Mouse (Mus musculus): ENCODE data around the gene Psmc3. TPM values are rescaled to one million over a fixed set of nuclear protein-coding genes. Genes with fewer than 3 reads are reported as not detected.

Gene Psmc3
- polyA plus RNA-seq, 1 experiment = 127 TPM

DNA sequence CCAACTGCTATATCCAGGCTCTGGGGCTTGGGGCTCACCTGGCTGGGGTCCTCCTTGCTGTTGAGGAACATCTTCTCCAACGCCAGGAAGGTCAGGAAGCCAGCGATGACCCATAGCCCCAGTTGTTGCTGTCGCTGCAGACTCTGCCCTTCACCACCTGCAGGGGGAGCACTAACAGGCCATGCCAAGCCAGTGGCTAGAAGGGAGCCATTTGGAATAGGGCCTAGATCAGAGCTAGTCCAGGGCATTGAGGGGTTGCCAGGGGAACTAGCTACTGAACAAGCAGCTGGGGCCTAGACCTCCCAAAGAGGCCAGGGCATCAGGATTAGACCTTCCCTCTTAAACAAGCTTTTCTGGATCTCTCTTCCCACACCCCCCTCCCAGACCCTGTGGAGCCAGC is 11.7 kb downstream of the Psmc3 start:
- peaks cover 84% of the 10 kb centered on the region for H3K36me3 ChIP-seq (replicated peaks; ENCODE audit: low read length)
- no peaks in the 10 kb centered on the region for H3K9me3 ChIP-seq
- peaks cover 39% of the 10 kb centered on the region for H3K4me1 ChIP-seq
- H3K4me3 ChIP-seq (replicated peaks) = no peak overlapping the region
- no peaks in the 10 kb centered on the region for H3K27me3 ChIP-seq (replicated peaks)
- TF ChIP-seq FLI1 (IDR thresholded peaks at IDR 0.05; ENCODE audit: low read length) (no peak), GATA1 (IDR thresholded peaks at IDR 0.05; ENCODE audit: borderline replicate concordance, low read length) (no peak)

DNA sequence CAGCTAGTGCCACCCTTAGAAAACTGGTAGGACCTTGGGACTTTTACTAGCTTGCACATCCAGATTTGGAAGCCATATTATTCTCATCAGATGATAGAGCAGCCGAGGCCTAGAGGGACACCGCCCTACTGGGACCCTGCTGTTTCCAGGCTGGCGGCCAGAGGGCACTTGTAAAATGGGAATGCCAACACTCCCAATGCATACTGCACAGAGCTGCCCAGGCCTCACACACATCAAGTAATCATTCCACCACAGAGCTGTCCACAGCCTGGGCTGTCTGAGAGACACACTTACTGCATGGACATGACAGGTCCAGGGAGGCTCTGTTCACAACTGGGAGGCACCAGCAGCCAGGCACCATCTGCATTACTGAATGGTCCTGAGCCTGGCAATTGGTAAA is 12.6 kb downstream of the Psmc3 start:
- H3K27me3 ChIP-seq (replicated peaks) = no peaks in the 10 kb centered on the region
- no peak for TF ChIP-seq GATA1 (IDR thresholded peaks at IDR 0.05; ENCODE audit: borderline replicate concordance, low read length)
- no peak for TF ChIP-seq FLI1 (IDR thresholded peaks at IDR 0.05; ENCODE audit: low read length)
- H3K4me1 ChIP-seq = peaks cover 40% of the 10 kb centered on the region
- H3K36me3 ChIP-seq (replicated peaks; ENCODE audit: low read length) = peaks cover 75% of the 10 kb centered on the region
- H3K4me3 ChIP-seq (replicated peaks) = no peak overlapping the region
- no peaks in the 10 kb centered on the region for H3K9me3 ChIP-seq

DNA sequence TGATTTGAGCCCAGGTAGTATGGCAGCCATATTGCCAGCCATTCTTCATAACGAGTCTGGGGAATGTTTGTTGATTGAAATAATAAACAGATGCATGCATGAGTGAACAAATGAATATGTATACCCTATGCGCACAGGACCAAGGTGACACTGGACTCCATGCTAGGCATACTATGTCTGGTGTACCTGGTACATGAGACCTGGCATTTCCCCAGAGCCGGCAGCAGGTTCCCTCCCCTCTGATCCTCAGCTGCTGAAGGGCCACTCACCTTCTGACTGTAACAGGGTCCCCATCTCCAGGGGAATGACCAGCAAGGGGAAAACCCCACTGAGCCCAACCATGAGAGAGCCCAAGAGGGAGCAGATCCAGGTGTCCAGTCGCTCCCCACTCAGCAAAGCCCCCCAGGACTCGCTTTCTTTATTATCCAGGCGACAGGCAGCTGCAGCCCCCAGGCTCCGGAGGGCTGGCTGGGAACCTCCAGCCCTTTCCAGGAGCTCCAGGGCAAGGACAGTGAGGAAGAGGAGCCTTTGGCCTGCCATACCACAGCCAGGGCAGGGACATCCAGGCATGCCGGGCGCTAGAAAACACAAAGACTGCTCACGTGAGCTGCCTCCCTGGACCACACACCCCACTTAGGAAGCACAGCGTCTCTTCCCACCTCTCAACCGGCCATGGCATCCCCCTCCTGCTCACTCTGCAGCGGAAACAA is 14.5 kb downstream of the Psmc3 start:
- Histone ChIP-seq H3K4me3 (replicated peaks) (peak overlapping the region; percentile 97), H3K4me1 (peaks cover 50% of the 10 kb centered on the region), H3K36me3 (replicated peaks; ENCODE audit: low read length) (peaks cover 56% of the 10 kb centered on the region), H3K9me3 (no peaks in the 10 kb centered on the region), H3K27me3 (replicated peaks) (no peaks in the 10 kb centered on the region)
- TF ChIP-seq FLI1 (IDR thresholded peaks at IDR 0.05; ENCODE audit: low read length) (no peak), GATA1 (IDR thresholded peaks at IDR 0.05; ENCODE audit: borderline replicate concordance, low read length) (no peak)

DNA sequence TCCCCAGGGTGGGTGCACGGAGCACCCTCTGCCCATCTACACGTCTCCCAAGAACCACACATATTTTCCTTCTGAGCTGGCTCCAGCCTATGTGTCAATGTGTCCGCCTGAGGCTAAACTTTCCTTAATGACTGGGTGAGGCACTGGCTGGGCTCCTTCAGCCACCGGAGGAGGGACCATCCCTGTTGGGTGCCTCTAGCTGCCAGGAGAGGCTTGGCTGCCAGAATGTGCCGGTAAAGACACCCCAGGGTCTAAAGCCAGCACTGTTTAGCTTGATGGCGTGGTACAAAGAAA is 15.0 kb downstream of the Psmc3 start:
- Histone ChIP-seq H3K9me3 (no peaks in the 10 kb centered on the region), H3K4me3 (replicated peaks) (peak overlapping the region; percentile 97), H3K27me3 (replicated peaks) (no peaks in the 10 kb centered on the region), H3K4me1 (peaks cover 50% of the 10 kb centered on the region), H3K36me3 (replicated peaks; ENCODE audit: low read length) (peaks cover 51% of the 10 kb centered on the region)
- TF ChIP-seq FLI1 (IDR thresholded peaks at IDR 0.05; ENCODE audit: low read length) (no peak), GATA1 (IDR thresholded peaks at IDR 0.05; ENCODE audit: borderline replicate concordance, low read length) (no peak)

DNA sequence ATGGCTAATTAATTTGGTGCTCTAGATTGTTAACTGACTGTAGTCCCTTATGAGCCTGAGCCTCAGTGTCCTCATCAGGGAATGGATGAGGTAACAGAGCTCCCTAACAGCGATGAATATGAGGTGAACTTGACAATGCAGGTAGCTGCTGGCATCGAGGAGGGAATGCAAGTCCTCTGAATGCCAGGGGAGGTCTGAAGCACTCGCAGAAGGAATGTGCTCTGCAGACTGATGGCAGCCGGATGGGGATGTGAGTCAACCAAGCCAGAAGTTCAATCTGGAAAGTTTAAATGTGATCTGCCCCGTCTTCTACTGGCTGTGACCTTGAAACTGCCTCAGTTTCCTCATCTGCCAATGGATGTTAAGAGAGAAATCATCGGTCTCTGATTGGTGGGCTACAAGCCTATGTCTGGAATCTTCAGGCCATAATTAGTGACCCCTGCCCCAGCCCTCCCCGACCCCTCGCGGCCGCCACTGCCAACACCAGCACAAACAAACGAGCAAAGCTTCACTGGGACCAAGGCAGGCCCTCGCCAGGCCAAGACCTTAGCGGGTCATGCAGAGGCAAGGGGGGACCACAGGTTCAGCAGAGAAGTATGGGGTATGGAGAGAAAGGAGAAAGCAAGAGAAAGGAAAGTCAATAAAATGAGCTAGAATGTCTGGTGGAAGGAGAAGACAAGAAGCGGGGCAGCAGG is 15.6 kb downstream of the Psmc3 start:
- peaks cover 50% of the 10 kb centered on the region for H3K4me1 ChIP-seq
- H3K9me3 ChIP-seq = no peaks in the 10 kb centered on the region
- no peaks in the 10 kb centered on the region for H3K27me3 ChIP-seq (replicated peaks)

DNA sequence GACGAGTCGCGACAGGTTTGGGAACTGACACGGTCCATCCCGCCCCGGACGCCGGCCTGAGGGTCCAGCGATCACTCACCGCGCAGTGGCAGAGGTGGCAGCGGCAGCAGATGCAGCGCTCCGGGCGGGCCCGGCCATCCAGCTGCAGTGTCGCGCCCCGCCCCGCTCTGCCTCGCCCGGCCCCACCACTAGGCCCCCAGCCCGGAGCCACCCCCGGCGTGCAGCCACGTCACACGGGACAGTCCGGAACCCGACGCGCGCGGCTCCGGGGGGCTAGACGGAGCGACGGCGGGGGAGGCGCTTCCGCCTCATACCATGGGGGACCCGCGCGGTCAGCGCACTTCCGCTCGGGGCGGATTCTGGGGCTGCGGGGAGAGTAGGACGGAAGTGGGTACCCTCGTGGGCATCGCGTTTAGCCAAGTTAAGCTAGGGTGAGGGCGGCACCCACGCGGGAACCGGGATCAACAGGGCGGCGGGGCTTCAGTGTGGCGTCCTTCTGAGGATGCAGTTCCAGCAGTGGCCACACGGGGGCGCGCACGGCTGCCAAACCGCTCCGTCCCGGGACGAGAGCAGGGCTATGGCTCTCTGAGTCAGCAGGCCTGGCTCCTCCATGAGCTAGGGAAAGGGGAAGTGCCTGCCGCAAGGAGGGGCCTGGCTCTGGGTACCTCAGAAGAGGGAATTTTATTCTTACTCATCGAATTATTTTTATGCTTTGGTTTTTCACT is 16.4 kb downstream of the Psmc3 start, which contains the start of gene Slc39a13:
TSS of gene Slc39a13 (minus strand) at position 342 of the 725 bp plus-strand sequence.
- H3K4me1 ChIP-seq = peaks cover 57% of the 10 kb centered on the region
- TF ChIP-seq GATA1 (IDR thresholded peaks at IDR 0.05; ENCODE audit: borderline replicate concordance, low read length) (no peak), FLI1 (IDR thresholded peaks at IDR 0.05; ENCODE audit: low read length) (peak; percentile 44; the same call in 1 of the 2 replicates)
- no peaks in the 10 kb centered on the region for H3K9me3 ChIP-seq
- no peaks in the 10 kb centered on the region for H3K27me3 ChIP-seq (replicated peaks)
- peaks cover 37% of the 10 kb centered on the region for H3K36me3 ChIP-seq (replicated peaks; ENCODE audit: low read length)
- H3K4me3 ChIP-seq (replicated peaks) = peak within 1 kb of the TSS; percentile 97

More for the DNA sequence above, 15.6 kb downstream of the Psmc3 start:
- peak overlapping the region; percentile 97 for H3K4me3 ChIP-seq (replicated peaks)
- no peak for TF ChIP-seq FLI1 (IDR thresholded peaks at IDR 0.05; ENCODE audit: low read length)
- no peak for TF ChIP-seq GATA1 (IDR thresholded peaks at IDR 0.05; ENCODE audit: borderline replicate concordance, low read length)
- peaks cover 45% of the 10 kb centered on the region for H3K36me3 ChIP-seq (replicated peaks; ENCODE audit: low read length)

DNA sequence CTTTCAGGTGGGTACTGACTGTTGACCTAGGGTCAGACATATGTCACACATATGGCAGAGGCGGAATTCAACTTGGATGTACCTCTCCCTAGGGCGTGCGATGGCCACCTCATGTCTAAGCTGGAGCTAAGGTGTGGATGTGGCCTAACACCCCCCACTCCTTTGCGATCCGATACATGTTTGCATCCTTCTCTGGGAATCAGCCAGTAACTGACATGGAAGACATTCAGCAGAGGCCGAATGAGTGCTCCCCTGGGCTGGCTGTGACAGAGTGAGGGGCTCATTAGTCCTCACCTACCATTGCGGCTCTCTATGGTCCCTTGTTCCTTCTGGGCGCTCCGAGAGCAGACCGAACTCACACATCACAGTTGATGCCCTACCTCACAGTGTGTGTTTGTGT is 17.2 kb downstream of the Psmc3 start:
- Histone ChIP-seq H3K27me3 (replicated peaks) (no peaks in the 10 kb centered on the region), H3K36me3 (replicated peaks; ENCODE audit: low read length) (peaks cover 29% of the 10 kb centered on the region), H3K9me3 (no peaks in the 10 kb centered on the region), H3K4me1 (peaks cover 57% of the 10 kb centered on the region), H3K4me3 (replicated peaks) (peak overlapping the region; percentile 97)
- TF ChIP-seq GATA1 (IDR thresholded peaks at IDR 0.05; ENCODE audit: borderline replicate concordance, low read length) = no peak
- TF ChIP-seq FLI1 (IDR thresholded peaks at IDR 0.05; ENCODE audit: low read length) = no peak

DNA sequence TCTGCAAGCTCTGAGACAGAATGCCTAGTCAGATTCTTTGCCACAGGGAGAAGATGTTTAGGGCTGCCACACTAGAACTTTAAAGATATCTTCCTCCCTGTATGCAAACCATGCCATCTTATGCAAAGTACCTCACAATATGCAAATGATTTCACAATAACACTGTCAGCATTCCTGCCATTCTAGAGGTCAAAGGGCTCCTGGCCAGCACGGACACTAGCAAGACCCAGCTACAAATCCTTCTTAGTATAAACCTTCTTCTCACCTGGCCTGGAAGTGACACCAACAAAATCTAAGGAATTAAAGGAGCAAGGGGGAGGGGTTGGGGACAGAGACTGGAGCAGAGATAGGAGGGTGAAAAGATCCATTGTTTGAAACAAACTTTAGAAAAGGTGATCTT is 18.3 kb downstream of the Psmc3 start:
- Histone ChIP-seq H3K36me3 (replicated peaks; ENCODE audit: low read length) (peaks cover 18% of the 10 kb centered on the region), H3K27me3 (replicated peaks) (no peaks in the 10 kb centered on the region), H3K4me3 (replicated peaks) (no peak overlapping the region), H3K4me1 (peaks cover 58% of the 10 kb centered on the region), H3K9me3 (no peaks in the 10 kb centered on the region)
- TF ChIP-seq GATA1 (IDR thresholded peaks at IDR 0.05; ENCODE audit: borderline replicate concordance, low read length) (no peak), FLI1 (IDR thresholded peaks at IDR 0.05; ENCODE audit: low read length) (no peak)

DNA sequence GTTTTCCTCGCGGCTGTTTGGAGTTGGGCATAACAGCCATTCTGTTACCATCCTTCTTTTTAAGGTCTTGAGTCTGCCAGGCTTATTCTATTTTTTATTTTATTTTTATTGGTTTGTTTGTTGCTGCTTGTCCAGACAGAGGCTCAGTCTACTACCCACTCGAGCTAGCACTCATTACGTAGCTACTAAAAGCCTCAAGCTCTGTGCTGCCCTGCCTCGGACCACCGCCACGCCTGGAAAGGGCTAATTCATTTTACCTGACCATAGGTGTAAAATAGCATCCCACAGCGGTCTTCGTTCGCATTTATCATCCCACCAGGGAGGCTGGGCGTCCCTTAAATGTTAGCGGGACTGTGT is 24.1 kb downstream of the Psmc3 start:
- Histone ChIP-seq H3K4me3 (replicated peaks) (no peak overlapping the region), H3K27me3 (replicated peaks) (no peaks in the 10 kb centered on the region), H3K36me3 (replicated peaks; ENCODE audit: low read length) (no peaks in the 10 kb centered on the region), H3K9me3 (no peaks in the 10 kb centered on the region), H3K4me1 (peaks cover 64% of the 10 kb centered on the region)
- TF ChIP-seq GATA1 (IDR thresholded peaks at IDR 0.05; ENCODE audit: borderline replicate concordance, low read length) (no peak), FLI1 (IDR thresholded peaks at IDR 0.05; ENCODE audit: low read length) (no peak)

All from megakaryocyte, embryonic 14.5 days (primary cell).